Mouse (Mus musculus) brain, embryonic 14.5 days (tissue): ENCODE measurements around the gene Grip1.

ENCODE experiments used
- CTCF ChIP-seq: fragments of 200-500 bp; IDR thresholded peaks from 2 replicates; pipeline ENCODE4 v1.5.1; 2012; ENCODE audit warnings: inconsistent platforms, mild to moderate bottlenecking, moderate library complexity, borderline replicate concordance; ENCODE audit not compliant: insufficient read depth, insufficient read length; ENCODE audit errors: extremely low read depth
- POLR2A ChIP-seq: fragments of 200-500 bp; IDR thresholded peaks from 2 replicates; pipeline ENCODE4 v1.6.1; 2012; ENCODE audit warnings: mild to moderate bottlenecking, inconsistent platforms, borderline replicate concordance; ENCODE audit not compliant: poor library complexity, insufficient read depth, insufficient read length, severe bottlenecking; ENCODE audit errors: extremely low read depth

- TF ChIP-seq CTCF (no peak), POLR2A (no peak)
Observed at GRCm38 (mm10) chr10:119634544-119634943, 180.9 kb downstream of the Grip1 start.
